Mouse (Mus musculus) common myeloid progenitor, adult 5-6 weeks (primary cell): ENCODE data around the gene Cpm. TPM values are rescaled to one million over a fixed set of nuclear protein-coding genes. Genes with fewer than 3 reads are reported as not detected.

Source experiments
- ATAC-seq: replicated peaks from 2 replicates; pipeline ENCODE4 v1.8.0; 2016; ENCODE audit warnings: low read depth, mild to moderate bottlenecking, moderate TSS enrichment, inconsistent platforms; ENCODE audit not compliant: poor library complexity, severe bottlenecking
- total RNA-seq: library from RNA; stranded (forward); fragments of 200-1000, 187-1606 nt; gene quantifications from 2 replicates; pipeline ENCODE4 v1.2.3, GENCODE M21; 2017

Cpm gene
- total RNA-seq, 1 experiment from 2014 or later = 0.14 TPM

DNA sequence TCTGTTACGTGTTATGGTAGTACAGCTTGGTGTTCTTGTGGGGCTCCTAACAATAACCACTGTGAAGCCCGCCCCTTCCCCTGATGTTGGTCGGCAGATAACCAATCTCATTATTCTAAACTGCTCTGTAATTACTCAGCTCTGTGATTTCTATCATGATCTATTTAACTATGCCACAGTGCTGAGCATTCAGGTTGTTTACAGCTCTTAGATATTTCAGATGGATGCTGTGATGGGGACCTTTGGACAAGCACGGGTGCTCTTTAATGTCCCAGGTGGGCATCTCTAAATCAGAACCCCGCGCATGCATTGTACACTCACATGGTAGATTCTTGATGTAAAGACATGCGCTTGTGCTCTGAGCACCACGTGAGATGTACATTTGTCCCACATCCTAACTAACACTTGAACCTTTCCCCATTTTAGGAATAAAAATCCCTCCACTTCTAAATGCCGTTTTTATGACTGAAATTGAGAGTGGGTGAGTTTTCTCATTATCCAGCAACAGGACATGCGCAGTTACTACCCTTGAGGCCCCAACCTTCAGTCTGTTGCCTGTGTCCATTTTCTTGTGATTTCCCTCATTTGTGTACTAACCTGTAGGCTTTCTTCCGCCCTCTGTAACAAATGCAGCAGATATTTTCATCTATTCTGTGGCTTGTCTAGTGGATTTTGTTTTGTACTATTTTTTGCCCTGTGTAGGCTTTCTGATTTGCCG is 14.6 kb downstream of the Cpm start:
- no peak for ATAC-seq

GRCm38 (mm10) chr10:117644429-117644748 is 15.1 kb downstream of the Cpm start:
- no peak for ATAC-seq

GRCm38 (mm10) chr10:117644828-117645227 is 15.5 kb downstream of the Cpm start:
- no peak for ATAC-seq

GRCm38 (mm10) chr10:117645487-117645964 is 16.2 kb downstream of the Cpm start:
- ATAC-seq = no peak

- no peak for ATAC-seq
Measured at GRCm38 (mm10) chr10:117646482-117647157, 17.3 kb downstream of the Cpm start.

GRCm38 (mm10) chr10:117647158-117647505 is 17.8 kb downstream of the Cpm start:
- no peak for ATAC-seq

GRCm38 (mm10) chr10:117647964-117648472 is 18.7 kb downstream of the Cpm start:
- ATAC-seq = no peak

- ATAC-seq = no peak
Measured at GRCm38 (mm10) chr10:117648643-117649042, 19.3 kb downstream of the Cpm start.

DNA sequence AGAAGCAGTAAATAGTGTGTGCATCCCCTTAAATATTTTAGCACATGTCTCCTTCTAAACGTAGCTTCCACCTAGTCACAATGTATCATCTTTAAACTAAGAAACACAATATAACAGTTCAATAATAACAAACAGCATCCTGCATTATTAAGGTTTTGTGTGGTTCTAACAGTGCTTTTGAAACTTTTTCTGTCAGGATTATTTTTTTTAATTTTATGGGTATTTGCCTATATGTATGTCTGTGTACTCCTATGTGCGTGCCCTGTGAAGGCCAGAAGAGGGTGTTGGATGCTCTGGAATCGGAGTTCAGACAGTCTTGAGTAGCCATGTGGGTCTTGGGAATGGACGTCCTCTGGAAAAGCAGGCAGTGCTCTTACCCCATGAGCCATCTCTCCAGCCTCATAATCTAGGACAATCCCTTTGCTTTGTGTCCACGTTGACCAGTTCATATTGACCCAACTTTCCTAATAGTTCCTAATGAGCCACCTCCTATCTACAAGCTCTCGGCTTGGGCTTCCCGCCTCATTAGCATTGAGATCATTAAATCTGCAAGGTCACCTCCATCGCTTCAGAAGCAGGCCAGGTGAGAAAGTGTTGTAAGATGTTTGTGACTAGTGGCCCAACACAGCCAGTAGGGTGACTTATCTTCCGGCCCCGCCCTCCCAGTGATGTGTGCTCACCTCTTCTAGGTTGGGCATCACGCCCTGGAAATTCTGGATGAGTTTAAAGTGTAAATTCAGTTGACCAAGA is 20.2 kb downstream of the Cpm start:
- no peak for ATAC-seq

DNA sequence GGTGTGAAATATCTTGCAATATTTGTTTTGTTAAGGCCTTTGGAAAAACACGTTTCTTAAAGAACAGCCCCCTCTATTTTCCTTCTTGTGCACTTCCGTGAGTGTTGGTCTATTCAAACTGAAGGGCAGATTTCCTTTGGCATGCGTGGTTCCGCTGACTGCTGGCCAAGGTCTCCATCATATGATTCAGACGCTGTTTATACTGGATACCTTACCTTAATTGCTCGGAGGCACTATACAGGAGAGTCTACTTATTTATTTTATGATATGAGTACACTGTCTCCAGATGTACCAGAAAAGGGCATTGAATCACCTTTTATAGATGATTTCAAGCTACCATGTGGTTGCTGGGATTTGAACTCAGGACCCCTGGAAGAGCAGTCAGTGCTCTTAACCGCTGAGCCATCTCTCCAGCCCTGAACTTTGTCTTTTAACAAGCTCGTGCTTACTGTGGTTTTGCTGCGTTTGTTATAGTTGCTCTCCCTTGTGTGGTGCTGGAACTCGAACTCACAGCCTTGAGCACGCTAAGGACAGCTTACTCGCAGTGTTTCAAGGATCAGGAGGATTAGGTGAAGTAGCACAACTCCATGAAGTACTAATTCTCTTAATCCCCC is 20.8 kb downstream of the Cpm start:
- no peak for ATAC-seq

- ATAC-seq = no peak
Measured at GRCm38 (mm10) chr10:117650725-117651124, 21.4 kb downstream of the Cpm start.

DNA sequence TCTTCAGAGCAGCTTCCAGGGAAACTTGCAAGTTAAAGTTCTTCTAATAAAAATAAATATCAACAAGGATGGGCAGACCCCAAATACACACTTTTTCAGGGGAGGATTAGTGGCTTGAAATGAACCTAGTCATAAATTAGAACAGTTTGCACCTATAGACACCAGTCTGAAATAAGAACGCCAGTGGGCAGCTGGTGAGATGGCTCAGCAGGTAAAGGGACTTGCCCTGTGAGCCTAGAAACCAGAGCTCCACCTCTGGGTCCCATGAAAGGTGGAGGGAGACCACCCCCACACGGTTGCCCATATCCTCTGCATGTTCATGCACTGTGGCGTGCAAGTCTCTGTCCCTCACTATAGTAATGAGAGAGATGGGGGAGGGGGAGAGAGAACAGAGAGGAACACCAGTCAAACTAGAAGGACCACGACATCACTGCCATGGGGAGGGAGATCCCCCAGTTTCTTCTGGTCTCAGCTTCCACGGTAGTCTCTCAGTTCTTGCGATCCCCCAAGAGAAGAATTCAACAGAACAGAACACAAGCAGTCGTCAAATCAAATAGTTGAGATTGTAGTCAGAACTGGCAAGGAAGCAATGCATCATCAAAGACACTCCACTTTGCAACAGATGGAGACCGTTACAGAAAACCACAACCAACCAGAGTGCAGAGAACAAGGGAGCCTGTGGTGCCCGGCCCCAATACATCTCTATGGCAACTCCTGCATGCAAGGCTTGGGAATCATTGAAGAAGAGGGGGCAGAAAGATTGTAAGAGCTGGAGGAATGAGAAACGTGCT is 22.5 kb downstream of the Cpm start:
- ATAC-seq = no peak

GRCm38 (mm10) chr10:117652378-117652774 is 23.1 kb downstream of the Cpm start:
- ATAC-seq = no peak

DNA sequence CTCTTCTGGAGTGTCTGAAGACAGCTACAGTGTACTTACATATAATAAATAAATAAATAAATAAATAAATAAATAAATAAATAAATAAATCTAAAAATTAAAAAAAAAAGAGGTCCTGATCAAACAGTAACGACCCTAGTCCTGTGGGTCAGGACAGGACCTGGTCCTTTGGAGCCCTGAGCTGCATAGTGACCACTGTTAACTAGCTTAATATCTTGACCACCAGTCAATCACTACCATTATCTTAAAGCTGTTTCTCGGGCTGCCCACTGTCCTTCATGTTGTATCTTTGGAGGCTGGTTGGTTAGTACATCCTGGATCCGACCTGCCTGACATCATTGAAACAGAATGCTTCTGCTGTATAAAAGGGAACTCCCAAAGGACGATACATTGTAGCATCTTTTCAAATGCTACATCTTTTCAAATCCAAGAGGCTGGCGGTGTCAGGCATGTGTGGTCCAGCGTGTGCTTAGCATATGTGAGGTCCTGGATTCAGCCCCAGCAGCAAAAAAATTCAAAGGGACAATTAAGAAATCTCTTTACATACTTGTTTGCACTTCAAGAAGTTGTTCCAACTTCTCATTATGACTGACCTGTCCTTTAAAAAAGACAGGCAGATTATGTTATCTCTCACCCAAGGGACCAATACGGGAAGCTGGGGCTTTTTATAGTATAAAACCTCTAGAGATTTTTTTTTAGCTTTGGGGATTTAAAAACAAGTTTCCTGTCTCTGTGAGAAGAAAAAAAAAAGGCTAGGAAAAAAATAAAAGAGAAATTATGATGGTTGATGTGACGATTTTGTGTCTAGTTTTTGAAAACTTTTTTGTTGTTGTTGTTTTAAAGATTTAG is 23.9 kb downstream of the Cpm start:
- ATAC-seq = no peak

DNA sequence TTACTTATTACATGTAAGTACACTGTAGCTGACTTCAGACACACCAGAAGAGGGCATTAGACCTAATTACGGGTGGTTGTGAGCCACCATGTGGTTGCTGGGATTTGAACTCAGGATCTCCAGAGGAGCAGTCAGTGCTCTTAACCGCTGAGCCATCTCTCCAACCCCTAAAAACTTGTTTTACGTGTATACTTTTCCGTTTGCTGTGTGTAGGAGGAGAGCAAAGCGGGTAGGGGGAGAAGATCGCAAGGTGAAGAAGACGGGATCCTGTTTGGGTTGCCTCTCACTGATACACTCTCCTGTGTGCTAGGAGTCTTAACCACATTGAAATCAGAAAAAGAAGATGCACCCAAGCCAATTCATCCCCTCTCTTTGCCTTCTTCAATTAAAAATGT is 24.5 kb downstream of the Cpm start:
- ATAC-seq = no peak

DNA sequence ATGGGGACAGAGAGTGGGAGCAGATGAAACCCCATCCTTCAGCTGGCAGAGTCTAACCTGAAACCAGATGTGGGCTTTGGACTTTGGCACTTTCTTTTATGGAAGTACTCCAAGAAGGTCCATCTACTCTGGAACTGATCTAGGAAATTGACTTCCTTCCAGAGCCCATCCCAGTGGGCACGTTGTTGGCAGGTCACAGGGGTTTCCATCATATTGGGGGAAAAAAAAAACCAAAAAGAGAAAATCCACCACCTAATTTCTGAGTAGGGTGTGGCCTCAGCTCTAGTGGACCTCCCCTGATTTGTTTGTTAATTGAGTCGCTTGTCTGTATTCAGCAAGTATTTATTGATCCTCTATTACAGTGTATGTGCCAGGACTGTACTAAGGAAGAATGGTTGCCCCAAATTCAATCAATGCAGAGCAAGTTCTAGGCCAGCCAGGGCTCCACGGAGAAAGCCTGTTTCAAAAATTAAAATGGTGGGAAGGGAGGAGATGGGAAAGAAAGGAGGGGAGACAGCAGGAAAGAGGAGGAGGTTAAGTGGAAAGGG is 25.4 kb downstream of the Cpm start:
- ATAC-seq = no peak

GRCm38 (mm10) chr10:117655460-117655859 is 26.2 kb downstream of the Cpm start:
- no peak for ATAC-seq

DNA sequence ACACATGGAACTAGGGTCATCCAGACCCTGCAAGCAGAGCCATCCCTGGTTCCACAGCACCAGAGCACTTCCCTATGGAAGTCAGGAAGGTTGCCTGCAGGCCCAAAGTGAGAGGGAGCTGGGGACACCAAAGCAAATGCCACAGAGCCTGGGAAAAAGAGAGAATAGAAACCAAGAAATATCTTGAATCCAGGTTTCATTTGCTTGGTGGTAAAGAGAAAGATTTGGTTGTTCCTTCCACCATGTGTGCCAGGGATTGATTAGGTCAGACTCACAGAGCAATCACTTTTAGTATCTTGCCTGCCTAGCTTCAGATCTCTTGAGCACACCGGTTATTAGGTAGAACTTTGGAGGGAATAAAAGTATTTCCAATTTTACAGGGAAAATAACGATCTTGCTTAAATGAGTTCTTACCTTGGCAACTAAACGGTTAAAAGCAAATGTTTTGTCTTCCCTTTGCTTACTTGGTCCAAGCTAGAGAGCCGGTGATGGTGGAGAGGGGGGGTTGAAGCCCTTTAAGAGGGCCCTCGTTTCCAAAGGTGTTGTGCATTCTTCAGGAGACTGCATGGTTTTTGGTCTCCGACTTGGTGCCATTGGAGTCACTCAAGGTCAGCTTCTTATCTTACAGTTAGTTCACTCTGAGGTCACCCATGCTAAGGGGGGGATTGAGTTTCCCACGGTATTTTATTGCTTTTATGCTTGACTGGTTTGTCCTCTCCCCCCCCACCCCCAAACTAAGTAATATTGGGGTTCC is 26.8 kb downstream of the Cpm start:
- no peak for ATAC-seq
